Mouse (Mus musculus): ENCODE data around the gene Myo1d.

Myo1d gene

DNA sequence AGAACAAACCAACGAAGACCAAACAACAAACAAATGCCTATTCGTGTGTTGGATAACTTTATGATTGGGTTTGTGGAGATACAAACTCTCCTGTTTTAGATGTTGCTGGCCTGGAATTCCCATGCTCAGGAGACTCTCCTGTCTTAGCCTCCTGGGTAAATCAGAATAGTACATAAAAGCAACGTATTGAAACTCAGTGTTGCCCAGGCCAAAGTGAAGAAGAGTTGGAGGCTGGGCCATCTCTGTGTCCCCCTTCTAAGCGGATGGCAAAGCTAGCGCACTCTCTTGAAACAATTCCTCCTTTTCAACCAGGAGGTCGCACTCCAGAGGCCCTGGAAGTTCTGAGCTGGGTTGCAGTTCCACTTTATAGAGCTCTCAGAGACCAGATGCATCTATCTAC lies 276.5 kb downstream of the Myo1d start:
- 61% methylated on average over 6 of the region's 6 CpGs for WGBS

DNA sequence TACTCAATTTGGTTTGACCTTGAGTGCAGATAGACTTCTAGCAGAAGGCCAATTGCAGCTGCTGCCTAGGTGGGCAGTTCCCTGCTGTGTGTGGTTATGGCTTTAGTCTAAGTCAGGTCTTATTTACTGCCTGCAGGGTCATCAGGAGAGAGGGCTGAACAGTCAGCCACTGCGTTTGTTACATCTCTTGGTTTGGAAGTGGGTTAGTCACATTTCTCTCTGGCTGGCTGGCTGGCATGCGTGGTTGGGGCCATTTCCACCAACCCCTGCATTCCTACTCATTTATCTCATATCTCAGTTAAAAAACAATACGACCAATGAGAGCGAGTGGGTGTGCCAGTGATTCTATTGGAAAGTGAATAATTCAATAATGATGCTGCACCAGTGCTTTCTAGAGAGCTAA lies 280.3 kb downstream of the Myo1d start:
- WGBS, result 69% methylated on average over 4 of the region's 4 CpGs

DNA sequence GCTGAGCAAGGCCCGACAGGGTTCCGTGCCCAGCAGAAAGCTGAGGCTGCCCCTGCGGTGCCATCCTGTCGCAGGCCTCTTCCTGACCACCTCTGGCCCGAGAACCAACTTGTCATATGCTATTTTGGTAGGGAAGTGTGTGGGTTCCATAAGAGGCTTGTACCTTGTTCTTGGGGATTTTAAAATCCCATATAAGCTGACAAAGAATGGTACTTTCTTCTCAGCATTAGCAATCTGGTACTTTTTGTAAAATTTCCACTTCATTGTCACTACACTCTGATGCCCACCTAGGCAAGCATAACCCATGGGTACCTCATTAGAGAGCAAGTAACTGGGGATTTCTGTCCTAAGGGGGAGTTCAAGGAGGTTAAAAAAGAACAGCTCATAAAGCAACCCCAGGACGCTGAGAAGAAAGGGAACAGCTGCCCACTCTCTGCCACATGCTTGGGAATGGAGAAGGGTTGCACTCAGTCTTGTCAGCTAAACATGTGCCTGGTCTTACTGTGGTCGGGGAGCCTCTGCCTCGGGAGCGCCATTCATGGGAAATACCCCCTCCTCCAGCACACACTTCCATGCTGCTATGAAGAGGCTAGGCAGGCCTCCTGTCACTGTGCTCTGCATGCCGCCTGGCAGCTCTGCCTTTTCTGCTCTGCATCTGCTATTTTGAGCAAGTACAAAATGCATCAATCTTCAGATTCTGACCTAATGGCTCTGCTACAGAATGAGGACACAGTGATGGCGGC lies 281.3 kb downstream of the Myo1d start:
- 40% methylated on average over 11 of the region's 11 CpGs for WGBS

DNA sequence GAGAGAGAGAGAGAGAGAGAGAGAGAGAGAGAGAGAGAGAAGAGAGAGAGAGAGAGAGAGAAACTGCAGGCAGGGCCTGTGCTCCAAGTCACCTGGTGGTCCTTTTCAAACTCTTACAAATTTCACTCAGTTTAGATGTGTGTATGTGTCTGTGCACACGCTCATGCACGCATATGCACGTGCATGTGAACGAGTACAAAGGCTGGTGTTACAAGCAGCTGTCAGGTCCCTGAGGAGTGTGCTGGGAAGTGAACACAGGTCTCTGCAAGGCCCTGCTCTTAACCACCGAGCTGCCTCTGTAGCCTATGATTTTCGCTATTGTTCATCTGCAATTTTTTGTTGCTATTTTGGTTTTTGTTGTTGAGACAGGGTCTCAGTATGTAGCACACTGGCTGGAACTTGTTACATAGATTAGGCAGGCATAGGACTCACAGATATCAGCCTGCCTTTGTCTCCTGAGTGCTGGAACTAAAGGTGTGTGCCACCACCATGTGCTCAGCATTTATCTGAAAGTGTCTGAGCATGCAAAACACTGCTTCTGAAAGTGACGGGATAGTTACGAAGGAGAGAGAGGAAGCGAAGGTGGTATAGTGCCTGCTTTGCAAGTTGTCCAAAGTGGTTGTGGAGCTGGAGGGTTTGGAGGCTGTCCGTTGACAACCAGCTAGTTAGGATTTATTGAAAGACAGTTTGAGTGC lies 282.5 kb downstream of the Myo1d start:
- 73% methylated on average over 10 of the region's 10 CpGs for WGBS

DNA sequence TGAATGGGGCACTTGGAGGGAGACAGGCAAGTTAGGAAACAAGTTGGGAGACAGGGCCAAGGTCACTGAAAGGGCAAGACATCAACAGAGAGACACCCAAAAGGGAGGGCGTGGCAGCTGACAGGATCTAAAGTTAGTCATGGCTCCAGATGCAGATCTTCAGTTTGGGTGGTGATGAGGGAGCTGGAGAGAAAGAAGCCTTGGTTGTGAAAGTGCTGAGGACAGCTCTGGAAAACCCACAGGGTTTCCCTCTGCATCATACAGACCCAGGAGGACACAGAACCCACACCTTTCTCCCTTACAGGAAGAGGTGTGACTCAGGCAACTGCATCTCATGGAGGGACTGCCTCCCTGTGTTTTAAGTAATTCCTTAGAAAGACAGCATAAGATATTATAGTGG lies 283.2 kb downstream of the Myo1d start:
- 65% methylated on average over 1 of the region's 1 CpGs for WGBS

DNA sequence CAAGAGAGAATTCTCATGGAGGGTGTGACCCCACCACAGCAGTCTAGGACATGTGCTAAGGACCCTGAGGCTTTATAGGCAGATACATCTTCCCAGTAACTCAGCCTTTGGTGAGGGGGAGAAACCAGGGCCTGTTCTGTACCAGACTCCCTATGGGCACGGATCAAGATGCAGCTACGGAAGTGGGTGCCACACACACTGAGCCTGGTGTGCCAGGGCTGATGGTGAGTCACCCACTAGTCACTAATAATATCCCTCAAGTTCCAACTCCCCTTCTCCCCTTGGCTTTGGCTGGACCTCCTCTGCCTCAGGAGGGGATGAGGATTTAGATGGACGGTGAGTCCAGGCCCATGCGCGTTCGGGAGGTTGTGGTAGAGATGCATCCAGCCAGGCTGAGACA lies 283.9 kb downstream of the Myo1d start:
- WGBS, result 71% methylated on average over 6 of the region's 6 CpGs

DNA sequence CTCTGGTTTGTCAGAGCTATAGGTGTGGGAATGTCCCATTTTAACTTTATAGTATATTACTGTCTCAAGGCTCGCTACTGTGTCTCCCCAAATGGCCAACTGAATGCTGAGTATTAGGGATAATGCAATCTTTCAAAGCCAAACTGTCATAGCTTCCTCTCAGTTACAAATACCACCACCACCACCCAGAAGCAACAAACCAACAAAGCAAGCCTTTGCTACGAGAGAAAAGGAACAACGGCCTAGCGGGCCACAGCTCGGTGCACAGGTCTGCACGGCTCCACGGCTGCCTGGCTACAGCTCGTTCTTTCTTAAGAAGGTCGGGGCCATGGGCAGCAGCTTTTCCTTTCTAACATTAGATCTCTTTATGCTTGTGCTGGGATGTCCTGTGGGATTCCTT lies 285.0 kb downstream of the Myo1d start:
- 69% methylated on average over 9 of the region's 9 CpGs for WGBS

DNA sequence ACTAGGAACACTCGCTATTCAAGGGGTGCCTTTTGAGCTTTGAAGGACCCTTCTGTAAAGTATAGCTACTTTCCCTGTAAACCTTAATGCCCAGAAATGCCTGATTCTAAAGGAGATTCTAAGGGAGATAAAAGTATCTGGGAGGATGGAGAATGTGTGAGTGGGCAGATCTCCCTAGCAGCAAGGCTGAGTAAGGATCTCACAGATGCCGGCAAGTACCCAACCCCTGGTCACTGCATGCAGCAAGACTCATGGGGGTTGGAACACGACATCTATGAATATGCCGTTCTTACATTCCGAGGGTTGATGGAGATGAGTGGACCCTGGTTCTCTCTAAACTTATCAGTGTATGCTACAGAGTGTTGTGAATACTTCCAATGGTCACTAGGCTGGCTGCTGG lies 286.6 kb downstream of the Myo1d start:
- WGBS, result 64% methylated on average over 5 of the region's 5 CpGs

DNA sequence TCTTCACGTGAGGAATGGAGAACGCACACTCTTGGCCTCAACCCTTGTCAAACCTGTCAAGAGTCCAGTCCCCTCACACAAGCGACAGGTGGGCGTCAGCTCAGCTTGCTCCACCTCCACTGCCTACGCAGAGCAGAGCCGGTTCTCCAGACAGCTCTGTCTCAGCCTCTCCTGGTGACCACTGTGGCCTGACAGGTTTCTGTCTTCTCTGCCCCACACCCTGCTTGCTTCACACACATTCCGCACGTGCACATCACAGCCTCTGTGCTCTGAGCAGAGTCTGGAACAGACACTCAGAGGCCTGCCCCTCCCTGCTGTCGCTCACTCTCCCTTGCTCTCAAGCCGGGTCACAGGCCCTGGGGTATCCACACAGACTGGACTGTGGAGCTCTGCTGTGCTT lies 289.0 kb downstream of the Myo1d start:
- 83% methylated on average over 10 of the region's 10 CpGs for WGBS

DNA sequence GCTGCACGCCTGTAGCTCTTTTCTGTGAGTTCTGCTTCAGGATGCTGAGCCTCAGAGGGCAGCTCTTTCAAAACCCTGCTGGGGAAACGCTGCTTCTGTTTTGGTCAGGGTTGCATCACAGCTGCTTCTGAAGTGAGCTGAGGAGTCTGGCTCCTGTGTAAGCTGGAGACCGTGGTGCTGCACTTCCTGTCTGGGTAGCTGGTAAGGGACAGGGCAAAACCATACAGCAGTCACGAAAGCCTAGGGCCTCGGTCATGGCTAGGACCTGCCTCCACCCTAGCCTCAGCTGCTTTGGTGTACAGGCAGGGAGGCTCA lies 290.0 kb downstream of the Myo1d start:
- WGBS, result 30% methylated on average over 5 of the region's 5 CpGs

DNA sequence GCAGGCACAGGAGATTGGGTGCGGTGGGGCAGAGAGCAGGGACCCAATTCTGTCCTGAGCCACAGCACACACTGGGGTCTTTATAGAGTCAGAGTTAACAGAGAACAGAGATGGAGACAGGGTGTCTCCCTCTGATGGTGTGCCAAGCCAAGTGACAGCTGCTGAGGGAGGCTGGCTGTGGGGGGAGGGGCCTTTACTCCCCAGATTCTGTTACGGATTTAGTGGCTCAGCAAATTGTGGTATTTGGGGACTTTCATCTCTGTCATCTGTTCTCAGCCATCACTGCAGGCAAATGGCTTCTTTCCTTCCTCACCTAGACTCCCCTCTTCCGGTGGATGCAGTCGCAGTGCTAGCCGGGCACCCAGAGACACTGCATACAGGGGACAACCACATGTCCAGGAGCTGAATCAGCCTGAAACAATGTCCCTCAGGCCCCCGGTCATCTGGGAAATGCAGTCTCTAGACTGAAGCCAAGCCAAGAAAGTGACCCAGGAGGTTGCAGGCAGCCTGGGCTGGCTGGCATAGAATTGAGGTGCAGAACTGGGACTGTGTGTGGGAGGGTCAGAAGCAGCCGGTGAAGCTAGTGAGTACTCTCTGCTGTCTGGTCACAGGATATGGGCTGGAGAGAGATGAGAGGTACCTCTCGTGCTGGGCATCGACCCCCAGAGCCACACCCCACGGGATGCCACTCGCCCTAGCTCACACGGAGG lies 290.5 kb downstream of the Myo1d start:
- 29% methylated on average over 12 of the region's 12 CpGs for WGBS

DNA sequence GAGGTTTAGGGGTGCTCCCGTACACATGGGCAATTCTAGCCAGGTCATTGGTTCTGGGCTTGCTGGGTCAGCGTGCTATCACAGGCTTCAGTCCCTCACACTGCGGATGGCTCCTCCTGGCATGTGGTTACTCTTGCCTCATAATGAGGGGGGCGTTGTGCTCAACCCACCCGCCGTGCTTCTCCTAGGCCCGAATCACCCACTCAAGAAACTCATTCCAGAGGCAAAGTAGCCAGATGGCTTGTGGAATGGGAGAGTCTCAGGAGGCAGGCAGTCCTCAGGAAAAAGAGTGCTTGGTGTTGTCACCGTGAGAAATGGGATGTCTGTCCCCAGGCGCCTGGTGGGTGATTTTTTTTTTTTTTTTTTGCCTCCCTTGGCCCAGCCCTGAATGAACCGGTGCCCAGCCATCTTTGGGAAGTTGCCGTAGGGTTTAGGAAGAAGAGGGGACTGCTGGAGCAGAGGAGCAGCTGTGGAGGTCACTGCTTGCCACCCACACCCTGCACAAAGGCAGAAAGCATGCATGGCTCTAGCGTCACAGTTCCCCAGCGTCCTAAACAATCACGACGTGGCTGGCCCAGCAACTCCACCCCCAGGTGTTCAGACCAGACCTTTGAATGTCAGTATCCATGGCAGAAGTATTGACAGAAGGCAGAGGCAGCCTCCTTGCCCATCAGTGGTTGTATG lies 291.8 kb downstream of the Myo1d start:
- 61% methylated on average over 15 of the region's 15 CpGs for WGBS

DNA sequence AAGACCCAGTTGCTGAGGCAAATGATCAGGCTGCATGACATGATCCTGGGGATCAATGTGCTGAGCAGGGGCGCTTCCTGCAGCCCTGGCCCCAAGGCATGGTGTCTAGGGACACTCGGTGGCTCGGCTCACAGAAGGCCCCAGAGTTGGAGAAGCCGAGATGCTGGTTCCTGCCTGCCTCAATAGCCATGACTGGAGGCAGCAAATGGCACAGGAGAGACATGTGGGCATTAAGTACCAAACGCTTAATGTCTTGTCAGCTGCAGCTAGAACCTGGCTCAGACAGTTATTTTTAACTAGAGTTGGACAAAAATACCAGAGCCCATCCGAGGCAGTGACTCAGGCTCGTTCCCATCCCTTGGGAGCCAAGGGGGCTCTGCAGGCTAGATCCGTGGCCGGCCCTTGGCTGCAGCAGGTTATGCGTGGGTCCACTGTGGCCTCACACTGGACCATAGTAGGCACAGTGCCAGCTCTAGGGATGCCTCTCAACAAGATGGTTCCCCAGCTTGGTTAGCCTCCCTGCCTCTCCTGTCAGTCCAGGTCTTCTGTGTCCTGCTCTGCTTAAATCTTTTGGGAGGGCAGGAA lies 294.1 kb downstream of the Myo1d start:
- WGBS, result 52% methylated on average over 10 of the region's 10 CpGs

DNA sequence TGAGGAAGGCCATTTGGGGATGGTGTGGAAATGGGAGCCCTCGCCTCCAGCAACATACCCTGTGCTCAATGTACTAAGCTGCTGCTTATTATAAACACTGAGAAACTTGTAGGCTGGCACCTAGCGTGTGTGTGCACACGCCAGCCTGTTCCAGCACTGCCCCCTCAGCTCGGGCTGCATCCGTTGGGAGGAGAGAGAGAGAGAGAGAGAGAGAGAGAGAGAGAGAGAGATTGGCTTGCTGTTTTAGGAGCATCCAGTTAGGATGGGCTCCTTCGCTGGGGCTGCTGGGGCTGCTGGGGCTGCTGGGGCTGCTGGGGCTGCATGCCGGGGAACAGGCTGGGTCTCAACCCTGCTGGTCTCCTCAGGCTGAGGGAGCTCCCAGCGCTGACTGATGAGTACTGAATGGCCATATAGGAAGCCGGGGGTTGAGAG lies 294.7 kb downstream of the Myo1d start:
- 44% methylated on average over 9 of the region's 9 CpGs for WGBS

DNA sequence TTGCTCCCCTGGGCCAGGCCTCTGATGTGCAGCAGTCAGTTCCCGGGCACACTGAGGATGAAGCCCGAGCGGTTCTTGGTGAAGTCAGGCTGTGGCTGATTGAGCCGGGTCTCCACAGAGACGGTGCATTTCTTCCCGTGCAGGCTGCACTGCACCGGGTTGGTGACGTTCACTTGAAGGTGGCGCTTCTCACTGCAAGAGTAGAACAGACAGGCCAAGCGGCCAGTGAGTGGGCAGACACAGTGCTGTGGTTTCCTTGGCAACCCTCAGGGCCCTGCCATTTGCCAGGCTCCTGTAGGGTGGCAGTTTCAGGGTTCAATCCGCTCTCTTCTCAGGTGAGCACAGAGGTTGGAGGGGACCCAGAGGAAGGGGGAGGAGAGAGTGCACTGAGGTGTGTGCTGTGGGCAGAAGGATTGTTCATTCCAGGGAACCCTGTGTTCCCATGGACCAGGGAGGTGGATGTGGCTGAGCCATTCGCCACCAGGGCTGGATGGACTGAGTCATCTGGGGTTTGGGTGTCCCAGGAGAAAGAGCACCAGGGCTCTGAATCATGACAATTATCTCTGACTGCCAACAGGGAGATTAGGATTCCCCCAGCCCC lies 295.5 kb downstream of the Myo1d start:
- 27% methylated on average over 12 of the region's 12 CpGs for WGBS

DNA sequence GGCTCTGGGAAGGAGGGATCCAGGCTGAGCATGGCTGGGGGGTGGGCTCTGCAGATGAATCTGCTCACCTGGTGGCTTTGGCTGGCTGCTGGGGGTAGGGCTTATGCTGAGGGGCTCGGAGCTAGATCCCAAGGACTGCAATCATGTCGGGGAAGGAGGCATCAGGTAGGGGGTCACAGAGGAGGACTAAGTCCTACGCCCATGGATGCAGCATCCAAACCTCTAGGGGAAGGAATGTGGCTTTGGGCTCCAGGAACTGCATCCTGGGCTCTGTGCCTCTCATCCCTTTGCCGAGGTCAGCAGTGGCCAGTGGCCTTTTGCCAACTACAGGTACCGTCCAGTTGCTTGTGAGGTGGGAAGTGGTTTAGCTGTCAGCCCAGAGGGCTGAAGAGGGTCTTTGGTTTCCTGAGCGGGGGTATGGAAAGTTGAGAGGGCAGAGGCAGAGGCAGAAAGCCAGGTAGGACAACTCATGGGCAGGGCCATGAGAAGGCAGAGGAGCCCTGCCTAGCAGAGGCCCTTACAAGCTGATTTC lies 296.2 kb downstream of the Myo1d start:
- 59% methylated on average over 6 of the region's 6 CpGs for WGBS

DNA sequence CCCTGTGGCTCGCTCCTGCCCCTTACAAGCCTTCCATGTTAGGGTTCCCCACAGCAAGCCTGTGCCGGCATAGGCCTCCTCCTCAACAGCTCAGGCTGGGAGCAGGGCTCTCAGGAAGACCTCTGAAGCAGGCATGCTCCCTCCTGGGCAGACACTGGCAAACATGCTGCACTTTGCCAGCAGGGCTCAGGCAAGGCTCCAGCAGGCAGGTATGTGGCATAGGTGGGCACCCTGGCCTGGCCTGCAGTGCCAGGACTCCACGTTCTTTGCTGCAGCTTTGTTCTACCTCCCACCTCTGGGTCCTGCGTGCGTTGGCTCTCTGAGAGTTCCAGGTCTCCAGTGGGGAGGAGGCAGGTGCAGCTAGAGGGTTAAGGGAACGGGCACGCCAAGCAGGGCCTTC lies 296.9 kb downstream of the Myo1d start:
- WGBS, result 43% methylated on average over 7 of the region's 7 CpGs

DNA sequence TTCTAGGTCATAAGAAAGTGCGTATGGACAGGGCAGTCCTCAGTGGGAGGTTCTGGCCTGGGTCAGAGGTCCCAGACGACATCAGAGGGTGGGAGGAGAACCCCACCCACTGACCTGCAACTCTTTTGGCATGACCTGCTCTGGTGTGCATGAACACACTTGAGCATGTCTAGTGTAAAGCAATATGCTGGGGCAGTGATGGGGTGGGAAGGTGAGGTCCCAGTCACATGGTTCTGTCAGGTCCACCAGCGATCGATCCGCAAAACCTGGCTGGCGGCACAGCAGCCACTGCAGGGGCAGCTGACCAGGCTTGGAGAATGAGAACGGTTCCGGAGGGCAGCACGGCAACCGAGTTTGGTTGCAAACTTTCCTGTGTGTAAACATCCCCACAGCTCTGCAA lies 297.5 kb downstream of the Myo1d start:
- WGBS, result 55% methylated on average over 10 of the region's 10 CpGs

DNA sequence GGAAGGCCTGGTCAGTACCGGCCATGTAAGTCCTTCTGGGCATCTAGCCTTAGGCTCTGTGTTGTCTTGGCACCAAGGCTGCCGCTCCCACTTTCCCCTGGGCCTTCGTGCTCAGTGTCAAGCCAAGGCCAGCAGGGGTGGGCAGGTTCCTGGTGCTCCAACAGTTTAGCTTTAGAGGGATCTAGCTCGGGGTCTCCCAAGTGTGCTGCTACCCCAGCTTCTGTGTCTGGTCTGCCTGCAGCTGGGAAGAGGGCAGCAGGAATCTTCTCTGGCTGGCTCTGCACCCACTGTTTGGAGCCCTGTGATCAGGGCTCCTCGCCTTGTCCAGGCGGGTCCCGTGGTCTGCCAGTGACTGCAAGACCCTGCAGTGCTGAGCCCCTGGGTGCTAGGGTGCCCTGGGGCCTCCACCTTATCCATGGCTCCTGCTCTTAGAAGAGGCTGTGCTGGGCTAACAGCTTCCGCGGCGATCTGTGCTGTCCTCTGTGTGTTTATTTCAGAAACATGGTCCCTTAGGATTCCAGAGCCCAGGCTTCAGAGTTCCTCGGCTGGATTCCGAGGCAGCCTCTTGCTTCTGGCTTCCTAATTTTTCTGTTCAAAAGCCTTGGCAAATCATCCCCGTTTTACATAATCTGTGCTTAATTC lies 298.3 kb downstream of the Myo1d start:
- WGBS, result 36% methylated on average over 13 of the region's 13 CpGs

DNA sequence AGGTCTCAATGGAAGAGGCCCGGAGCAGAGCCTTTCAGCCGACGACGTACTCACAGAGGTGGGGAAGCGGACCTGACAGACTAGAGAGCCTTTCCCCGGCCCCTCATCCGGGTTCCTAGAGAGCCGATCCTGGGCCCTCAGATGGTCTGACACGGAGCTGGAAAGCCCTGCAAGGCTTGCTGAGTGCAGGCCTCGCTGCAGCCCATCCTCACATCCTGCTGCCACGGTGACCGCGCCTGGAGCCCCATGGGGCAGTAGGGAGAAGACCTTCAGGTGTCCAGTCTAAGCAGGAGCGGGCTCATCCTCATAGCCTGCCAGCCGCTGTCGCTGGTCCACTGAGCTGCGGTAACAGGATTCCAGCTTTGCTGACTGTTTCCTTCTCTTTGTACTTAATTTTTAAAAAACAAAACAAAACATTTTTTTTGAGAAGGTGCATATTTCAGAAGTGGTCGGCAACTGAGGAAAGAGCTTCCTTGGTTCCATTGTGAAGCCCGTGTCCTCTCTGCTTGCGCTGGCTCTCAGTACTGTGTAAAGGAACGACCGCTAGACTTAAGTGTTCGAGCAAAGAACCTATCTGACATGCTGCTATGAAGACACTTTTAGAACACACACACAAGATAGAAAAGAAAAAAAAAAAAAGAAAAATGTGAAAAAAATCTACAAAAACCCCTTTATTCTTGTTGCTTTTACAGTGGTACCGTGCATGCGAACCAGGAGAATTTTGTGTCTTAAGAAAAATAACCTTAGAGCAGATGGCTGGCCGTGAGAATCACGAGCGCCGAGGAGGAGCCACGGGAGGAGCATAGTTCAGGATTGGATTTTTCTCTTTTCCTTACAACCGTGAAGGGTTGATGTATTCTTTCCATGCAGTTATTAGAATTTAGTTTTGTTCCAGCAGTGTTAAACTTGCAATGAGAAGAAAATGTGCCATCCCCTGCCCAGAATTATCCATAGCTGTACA lies 299.6 kb downstream of the Myo1d start:
- WGBS, result 33% methylated on average over 31 of the region's 31 CpGs
